Mouse (Mus musculus): ENCODE results near the gene Lrrc74b. TPM values are rescaled to one million over a fixed set of nuclear protein-coding genes. Genes with fewer than 3 reads are reported as not detected.

The Lrrc74b gene
- polyA plus RNA-seq (2012; rRNA removed) (0.08 and 0.23 TPM in 2 replicates), polyA plus RNA-seq (2014; fragmentation: Nextera tagmentation; extraction: Ambion mirVana) (0.29 TPM in 1 of 2 replicates, not detected in the other)

DNA sequence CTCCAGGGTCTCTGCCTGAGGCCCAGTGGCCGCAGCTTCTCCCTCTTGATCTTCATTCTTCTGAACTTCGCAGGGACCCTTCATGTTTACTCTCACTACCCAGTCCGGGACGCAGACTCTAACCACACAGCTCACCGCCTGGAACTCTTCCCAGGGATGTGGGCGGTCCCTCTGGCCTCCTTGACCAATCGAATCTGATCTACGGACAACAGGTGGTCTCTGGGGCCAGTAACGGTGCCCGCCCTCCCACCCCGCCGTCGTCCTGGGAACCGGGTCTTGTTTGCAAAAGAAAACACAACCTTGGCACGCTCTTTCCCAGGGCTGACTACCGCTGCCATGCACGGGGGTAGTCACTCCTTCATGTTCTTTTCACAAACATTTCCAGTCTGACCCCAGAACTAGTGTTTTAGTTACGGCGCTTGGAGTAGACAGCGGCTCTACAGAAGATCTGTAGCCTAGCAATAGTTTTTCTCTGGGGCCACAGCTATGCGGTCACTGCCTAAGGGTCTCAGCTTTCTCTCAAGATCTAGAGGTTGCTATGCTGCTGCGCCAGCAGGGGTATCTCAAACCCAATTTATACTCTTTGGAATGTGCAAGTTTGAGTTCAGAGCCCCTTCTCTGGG is at the start of gene Lrrc74b:
TSS of gene Lrrc74b (minus strand) at position 120 of the 623 bp plus-strand sequence.
- Histone ChIP-seq H3K27ac (replicated peaks; ENCODE audit: low read depth, low read length) (peak within 1 kb of the TSS; percentile 28; the same call in 1 of the 2 replicates), H3K9me3 (ENCODE audit: control insufficient read depth, low read length) (no peaks in the 10 kb centered on the region), H3K27me3 (ENCODE audit: control insufficient read depth, insufficient read depth, low read length) (peaks cover 5% of the 10 kb centered on the region; the same call in 1 of the 2 replicates), H3K4me1 (ENCODE audit: control insufficient read depth, insufficient read depth, low read length) (peaks cover 23% of the 10 kb centered on the region), H3K4me3 (replicated peaks; ENCODE audit: low read length) (peak within 1 kb of the TSS; percentile 25), H3K4me2 (replicated peaks; ENCODE audit: low read depth, low read length, severe bottlenecking) (peak within 1 kb of the TSS; percentile 44), H3K36me3 (ENCODE audit: control insufficient read depth, insufficient read depth, low read length) (no peaks in the 10 kb centered on the region), H3K9ac (ENCODE audit: low read depth, low read length, severe bottlenecking) (peak within 1 kb of the TSS; percentile 13; the same call in 1 of the 2 replicates)
- DNase-seq (ENCODE audit: low spot score) = peak; percentile 69
- TF ChIP-seq POLR2A (IDR thresholded peaks at IDR 0.05; ENCODE audit: borderline replicate concordance, extremely low read depth, insufficient read depth, insufficient read length) = no peak
- peak; percentile 83 for ATAC-seq (ENCODE audit: low FRiP score, low read depth)
- WGBS = 2% methylated on average over 22 of the region's 22 CpGs

GRCm38 (mm10) chr16:17605684-17606083 is 44.6 kb upstream of the Lrrc74b start:
- H3K4me3 ChIP-seq (replicated peaks; ENCODE audit: low read length) = no peak overlapping the region
- H3K4me1 ChIP-seq (ENCODE audit: control insufficient read depth, insufficient read depth, low read length) = no peaks in the 10 kb centered on the region
- TF ChIP-seq POLR2A (IDR thresholded peaks at IDR 0.05; ENCODE audit: borderline replicate concordance, extremely low read depth, insufficient read depth, insufficient read length) = no peak
- 75% methylated on average over 5 of the region's 5 CpGs for WGBS
- no peaks in the 10 kb centered on the region for H3K9me3 ChIP-seq (ENCODE audit: control insufficient read depth, low read length)
- DNase-seq (ENCODE audit: low spot score) = no peak
- H3K4me2 ChIP-seq (replicated peaks; ENCODE audit: low read depth, low read length, severe bottlenecking) = no peak overlapping the region
- H3K9ac ChIP-seq (ENCODE audit: low read depth, low read length, severe bottlenecking) = no peak overlapping the region
- no peaks in the 10 kb centered on the region for H3K36me3 ChIP-seq (ENCODE audit: control insufficient read depth, insufficient read depth, low read length)
- H3K27ac ChIP-seq (replicated peaks; ENCODE audit: low read depth, low read length) = no peak overlapping the region
- H3K27me3 ChIP-seq (ENCODE audit: control insufficient read depth, insufficient read depth, low read length) = no peaks in the 10 kb centered on the region
- ATAC-seq (ENCODE audit: low FRiP score, low read depth) = no peak

- H3K4me1 ChIP-seq (ENCODE audit: control insufficient read depth, insufficient read depth, low read length) = no peaks in the 10 kb centered on the region
- no peak for DNase-seq (ENCODE audit: low spot score)
- no peaks in the 10 kb centered on the region for H3K27me3 ChIP-seq (ENCODE audit: control insufficient read depth, insufficient read depth, low read length)
- no peak overlapping the region for H3K4me3 ChIP-seq (replicated peaks; ENCODE audit: low read length)
- no peak overlapping the region for H3K9ac ChIP-seq (ENCODE audit: low read depth, low read length, severe bottlenecking)
- 73% methylated on average over 4 of the region's 4 CpGs for WGBS
- H3K36me3 ChIP-seq (ENCODE audit: control insufficient read depth, insufficient read depth, low read length) = no peaks in the 10 kb centered on the region
- no peak overlapping the region for H3K4me2 ChIP-seq (replicated peaks; ENCODE audit: low read depth, low read length, severe bottlenecking)
- TF ChIP-seq POLR2A (IDR thresholded peaks at IDR 0.05; ENCODE audit: borderline replicate concordance, extremely low read depth, insufficient read depth, insufficient read length) = no peak
- no peak for ATAC-seq (ENCODE audit: low FRiP score, low read depth)
- H3K27ac ChIP-seq (replicated peaks; ENCODE audit: low read depth, low read length) = no peak overlapping the region
- H3K9me3 ChIP-seq (ENCODE audit: control insufficient read depth, low read length) = no peaks in the 10 kb centered on the region
Observed at GRCm38 (mm10) chr16:17604941-17605340, 43.9 kb upstream of the Lrrc74b start.

GRCm38 (mm10) chr16:17600944-17601562 is 40.0 kb upstream of the Lrrc74b start:
- 57% methylated on average over 3 of the region's 3 CpGs for WGBS
- ATAC-seq (ENCODE audit: low FRiP score, low read depth) = no peak
- no peak for TF ChIP-seq POLR2A (IDR thresholded peaks at IDR 0.05; ENCODE audit: borderline replicate concordance, extremely low read depth, insufficient read depth, insufficient read length)
- Histone ChIP-seq H3K4me3 (replicated peaks; ENCODE audit: low read length) (no peak overlapping the region), H3K4me2 (replicated peaks; ENCODE audit: low read depth, low read length, severe bottlenecking) (no peak overlapping the region), H3K4me1 (ENCODE audit: control insufficient read depth, insufficient read depth, low read length) (no peaks in the 10 kb centered on the region), H3K9me3 (ENCODE audit: control insufficient read depth, low read length) (no peaks in the 10 kb centered on the region), H3K27ac (replicated peaks; ENCODE audit: low read depth, low read length) (no peak overlapping the region), H3K27me3 (ENCODE audit: control insufficient read depth, insufficient read depth, low read length) (no peaks in the 10 kb centered on the region), H3K9ac (ENCODE audit: low read depth, low read length, severe bottlenecking) (0 out of 2 replicates have a peak overlapping the region, but pooled peaks have one; percentile 21), H3K36me3 (ENCODE audit: control insufficient read depth, insufficient read depth, low read length) (no peaks in the 10 kb centered on the region)
- DNase-seq (ENCODE audit: low spot score) = no peak

- no peak for DNase-seq (ENCODE audit: low spot score)
- Histone ChIP-seq H3K27ac (replicated peaks; ENCODE audit: low read depth, low read length) (no peak overlapping the region), H3K4me3 (replicated peaks; ENCODE audit: low read length) (no peak overlapping the region), H3K9me3 (ENCODE audit: control insufficient read depth, low read length) (no peaks in the 10 kb centered on the region), H3K36me3 (ENCODE audit: control insufficient read depth, insufficient read depth, low read length) (no peaks in the 10 kb centered on the region), H3K9ac (ENCODE audit: low read depth, low read length, severe bottlenecking) (no peak overlapping the region), H3K27me3 (ENCODE audit: control insufficient read depth, insufficient read depth, low read length) (no peaks in the 10 kb centered on the region), H3K4me2 (replicated peaks; ENCODE audit: low read depth, low read length, severe bottlenecking) (no peak overlapping the region), H3K4me1 (ENCODE audit: control insufficient read depth, insufficient read depth, low read length) (no peaks in the 10 kb centered on the region)
- ATAC-seq (ENCODE audit: low FRiP score, low read depth) = no peak
- WGBS = 16% methylated on average over 2 of the region's 2 CpGs
- no peak for TF ChIP-seq POLR2A (IDR thresholded peaks at IDR 0.05; ENCODE audit: borderline replicate concordance, extremely low read depth, insufficient read depth, insufficient read length)
Observed at GRCm38 (mm10) chr16:17590731-17591130, 29.7 kb upstream of the Lrrc74b start.
